Mouse (Mus musculus): Measurements from ENCODE around the gene Ogg1. TPM values are rescaled to one million over a fixed set of nuclear protein-coding genes. Genes with fewer than 3 reads are reported as not detected.
"Not testable (repeated sequence)": the region's sequence is repeated elsewhere in the genome, so short reads cannot be mapped to it uniquely, and the experiment has no call there.

Gene Ogg1
- polyA plus RNA-seq, 1 experiment from 2014 or later, result 10.1 TPM

GRCm38 (mm10) chr6:113332734-113333133 lies 6.0 kb downstream of the Ogg1 start:
- not testable (repeated sequence) for H3K9me3 ChIP-seq (replicated peaks)

GRCm38 (mm10) chr6:113333137-113333950 lies 6.6 kb downstream of the Ogg1 start:
- Histone ChIP-seq H3K27me3 (replicated peaks) (no peaks in the 10 kb centered on the region), H3K9ac (replicated peaks) (no peak overlapping the region), H3K4me2 (no peak overlapping the region), H3K4me3 (replicated peaks) (no peak overlapping the region), H3K27ac (replicated peaks) (peak overlapping the region; percentile 49), H3K4me1 (peaks cover 13% of the 10 kb centered on the region), H3K9me3 (replicated peaks) (no peaks in the 10 kb centered on the region), H3K36me3 (peaks cover 56% of the 10 kb centered on the region)
- ATAC-seq (ENCODE audit: low FRiP score), result peak; percentile 70
- WGBS, result 59% methylated on average over 14 of the region's 14 CpGs

More at GRCm38 (mm10) chr6:113332734-113333133, 6.0 kb downstream of the Ogg1 start:
- H3K27me3 ChIP-seq (replicated peaks); H3K27ac ChIP-seq (replicated peaks); ATAC-seq (ENCODE audit: low FRiP score); H3K4me2 ChIP-seq; H3K9ac ChIP-seq (replicated peaks); H3K4me3 ChIP-seq (replicated peaks): not testable (repeated sequence)
- Histone ChIP-seq H3K36me3 (peaks cover 50% of the 10 kb centered on the region), H3K4me1 (peaks cover 14% of the 10 kb centered on the region)
- WGBS, result 79% methylated on average over 6 of the region's 6 CpGs

- Histone ChIP-seq H3K36me3 (peaks cover 65% of the 10 kb centered on the region), H3K4me1 (peaks cover 13% of the 10 kb centered on the region), H3K27me3 (replicated peaks) (no peaks in the 10 kb centered on the region), H3K9me3 (replicated peaks) (no peaks in the 10 kb centered on the region), H3K4me2 (no peak overlapping the region), H3K4me3 (replicated peaks) (no peak overlapping the region), H3K27ac (replicated peaks) (no peak overlapping the region), H3K9ac (replicated peaks) (no peak overlapping the region)
- 68% methylated on average over 6 of the region's 6 CpGs for WGBS
- no peak for ATAC-seq (ENCODE audit: low FRiP score)
Observed at GRCm38 (mm10) chr6:113334216-113334615, 7.4 kb downstream of the Ogg1 start.

- no peak for ATAC-seq (ENCODE audit: low FRiP score)
- H3K4me2 ChIP-seq, result no peak overlapping the region
- 71% methylated on average over 8 of the region's 8 CpGs for WGBS
- H3K36me3 ChIP-seq, result peaks cover 66% of the 10 kb centered on the region
- no peak overlapping the region for H3K4me3 ChIP-seq (replicated peaks)
- H3K9ac ChIP-seq (replicated peaks), result no peak overlapping the region
- peaks cover 21% of the 10 kb centered on the region for H3K4me1 ChIP-seq
- no peak overlapping the region for H3K27ac ChIP-seq (replicated peaks)
- H3K9me3 ChIP-seq (replicated peaks), result no peaks in the 10 kb centered on the region
- H3K27me3 ChIP-seq (replicated peaks), result no peaks in the 10 kb centered on the region
Observed at GRCm38 (mm10) chr6:113336852-113337620, 10.3 kb downstream of the Ogg1 start.

- Histone ChIP-seq H3K4me2 (peak overlapping the region; percentile 79), H3K27ac (replicated peaks) (no peak overlapping the region), H3K9ac (replicated peaks) (no peak overlapping the region), H3K27me3 (replicated peaks) (no peaks in the 10 kb centered on the region), H3K36me3 (peaks cover 28% of the 10 kb centered on the region), H3K4me1 (peaks cover 35% of the 10 kb centered on the region), H3K9me3 (replicated peaks) (no peaks in the 10 kb centered on the region), H3K4me3 (replicated peaks) (no peak overlapping the region)
- no peak for ATAC-seq (ENCODE audit: low FRiP score)
- WGBS, result 79% methylated on average over 6 of the region's 6 CpGs
Observed at GRCm38 (mm10) chr6:113341574-113341973, 14.8 kb downstream of the Ogg1 start.

GRCm38 (mm10) chr6:113342297-113342696 lies 15.5 kb downstream of the Ogg1 start:
- H3K27me3 ChIP-seq (replicated peaks), result no peaks in the 10 kb centered on the region
- H3K4me2 ChIP-seq, result peak overlapping the region; percentile 79
- H3K4me3 ChIP-seq (replicated peaks), result peak overlapping the region; percentile 65
- no peak overlapping the region for H3K9ac ChIP-seq (replicated peaks)
- H3K36me3 ChIP-seq, result peaks cover 23% of the 10 kb centered on the region
- H3K4me1 ChIP-seq, result peaks cover 32% of the 10 kb centered on the region
- H3K27ac ChIP-seq (replicated peaks), result peak overlapping the region; percentile 37; the same call in 1 of the 2 replicates
- ATAC-seq (ENCODE audit: low FRiP score), result no peak
- no peaks in the 10 kb centered on the region for H3K9me3 ChIP-seq (replicated peaks)
- whole genome bisulfite sequencing, result 54% methylated on average over 3 of the region's 7 CpGs

GRCm38 (mm10) chr6:113343177-113344092 lies 16.7 kb downstream of the Ogg1 start, which contains the start of gene Camk1:
Gene Camk1 (minus strand): TSS chr6:113343984.
- peak; percentile 85 for ATAC-seq (ENCODE audit: low FRiP score)
- Histone ChIP-seq H3K27ac (replicated peaks) (peak within 1 kb of the TSS; percentile 66), H3K4me3 (replicated peaks) (peak within 1 kb of the TSS; percentile 65), H3K9me3 (replicated peaks) (no peaks in the 10 kb centered on the region), H3K4me2 (peak within 1 kb of the TSS; percentile 79), H3K36me3 (peaks cover 12% of the 10 kb centered on the region), H3K4me1 (peaks cover 32% of the 10 kb centered on the region), H3K9ac (replicated peaks) (peak within 1 kb of the TSS; percentile 89), H3K27me3 (replicated peaks) (no peaks in the 10 kb centered on the region)
- WGBS, result 15% methylated on average over 32 of the region's 32 CpGs

- H3K4me3 ChIP-seq (replicated peaks), result no peak overlapping the region
- H3K27ac ChIP-seq (replicated peaks), result peak overlapping the region; percentile 66; the same call in 1 of the 2 replicates
- no peaks in the 10 kb centered on the region for H3K27me3 ChIP-seq (replicated peaks)
- peaks cover 32% of the 10 kb centered on the region for H3K4me1 ChIP-seq
- no peak overlapping the region for H3K9ac ChIP-seq (replicated peaks)
- WGBS, result 54% methylated on average over 2 of the region's 2 CpGs
- H3K4me2 ChIP-seq, result peak overlapping the region; percentile 79
- no peaks in the 10 kb centered on the region for H3K9me3 ChIP-seq (replicated peaks)
- ATAC-seq (ENCODE audit: low FRiP score), result no peak
- peaks cover 3% of the 10 kb centered on the region for H3K36me3 ChIP-seq
Observed at GRCm38 (mm10) chr6:113344321-113344720, 17.5 kb downstream of the Ogg1 start.

- Histone ChIP-seq H3K27ac (replicated peaks) (no peak overlapping the region), H3K36me3 (no peaks in the 10 kb centered on the region), H3K9ac (replicated peaks) (no peak overlapping the region), H3K27me3 (replicated peaks) (no peaks in the 10 kb centered on the region), H3K9me3 (replicated peaks) (no peaks in the 10 kb centered on the region), H3K4me1 (peaks cover 25% of the 10 kb centered on the region), H3K4me2 (no peak overlapping the region), H3K4me3 (replicated peaks) (no peak overlapping the region)
- no peak for ATAC-seq (ENCODE audit: low FRiP score)
- 83% methylated on average over 4 of the region's 4 CpGs for WGBS
Observed at GRCm38 (mm10) chr6:113346897-113347296, 20.1 kb downstream of the Ogg1 start.

- Histone ChIP-seq H3K4me1 (no peaks in the 10 kb centered on the region), H3K4me2 (no peak overlapping the region), H3K27ac (replicated peaks) (no peak overlapping the region), H3K4me3 (replicated peaks) (no peak overlapping the region), H3K27me3 (replicated peaks) (no peaks in the 10 kb centered on the region), H3K9ac (replicated peaks) (no peak overlapping the region), H3K9me3 (replicated peaks) (no peaks in the 10 kb centered on the region), H3K36me3 (no peaks in the 10 kb centered on the region)
- ATAC-seq (ENCODE audit: low FRiP score), result no peak
Observed at GRCm38 (mm10) chr6:113350538-113350937, 23.8 kb downstream of the Ogg1 start.

- 94% methylated on average over 1 of the region's 1 CpGs for WGBS
Observed at GRCm38 (mm10) chr6:113351161-113351560, 24.4 kb downstream of the Ogg1 start.

More at GRCm38 (mm10) chr6:113351161-113351560, 24.4 kb downstream of the Ogg1 start:
- H3K27me3 ChIP-seq (replicated peaks), result no peaks in the 10 kb centered on the region
- no peak overlapping the region for H3K4me3 ChIP-seq (replicated peaks)
- no peak overlapping the region for H3K4me2 ChIP-seq
- no peak for ATAC-seq (ENCODE audit: low FRiP score)
- no peak overlapping the region for H3K27ac ChIP-seq (replicated peaks)
- no peaks in the 10 kb centered on the region for H3K9me3 ChIP-seq (replicated peaks)
- H3K9ac ChIP-seq (replicated peaks), result no peak overlapping the region
- no peaks in the 10 kb centered on the region for H3K4me1 ChIP-seq
- no peaks in the 10 kb centered on the region for H3K36me3 ChIP-seq
